Mouse (Mus musculus) hindbrain, embryonic 15.5 days (tissue): Measurements from ENCODE around the gene Hist1h2ae. TPM values are rescaled to one million over a fixed set of nuclear protein-coding genes. Genes with fewer than 3 reads are reported as not detected.
"Not testable (repeated sequence)": the region's sequence is repeated elsewhere in the genome, so short reads cannot be mapped to it uniquely, and the experiment has no call there.

ENCODE experiments used
- ATAC-seq: fragments of 200-750 bp; cut with Nextera tagmentation; 2 replicates; pipeline ENCODE4 v1.8.0; 2017; ENCODE audit warnings: low read depth, moderate number of reproducible peaks, moderate TSS enrichment; ENCODE audit not compliant: low FRiP score
- H3K27ac ChIP-seq: fragments of 300-500 bp; sonication (generic); replicated peaks from 2 replicates; pipeline ENCODE4 v1.5.1; 2015; ENCODE audit warnings: mild to moderate bottlenecking, inconsistent platforms
- H3K27me3 ChIP-seq: fragments of 300-500 bp; sonication (generic); 2 replicates; pipeline ENCODE4 v1.6.1; 2015; ENCODE audit warnings: control low read depth, inconsistent platforms
- H3K36me3 ChIP-seq: fragments of 300-500 bp; sonication (generic); 2 replicates; pipeline ENCODE4 v1.6.1; 2015; ENCODE audit warnings: control low read depth, inconsistent platforms
- H3K4me1 ChIP-seq: fragments of 300-500 bp; sonication (generic); replicated peaks from 2 replicates; pipeline ENCODE4 v1.6.1; 2015; ENCODE audit warnings: control low read depth, inconsistent platforms
- H3K4me2 ChIP-seq: fragments of 300-500 bp; sonication (generic); 2 replicates; pipeline ENCODE4 v1.6.1; 2015; ENCODE audit warnings: moderate library complexity, mild to moderate bottlenecking, inconsistent platforms
- H3K4me3 ChIP-seq: fragments of 300-500 bp; sonication (generic); 2 replicates; pipeline ENCODE4 v1.5.1; 2015; ENCODE audit warnings: mild to moderate bottlenecking, inconsistent platforms
- H3K9ac ChIP-seq: fragments of 300-500 bp; sonication (generic); 2 replicates; pipeline ENCODE4 v1.6.1; 2015; ENCODE audit warnings: inconsistent platforms
- H3K9me3 ChIP-seq: fragments of 300-500 bp; sonication (generic); 2 replicates; pipeline ENCODE4 v1.6.1; 2016; ENCODE audit warnings: control low read depth, inconsistent platforms
- WGBS: fragments of 180-500 bp; shearing (Covaris S2); methylation state at CpG from one replicate; pipeline ENCODE4 v1.1.7; 2015; 5-methylcytosine and 5-hydroxymethylcytosine counted together
- polyA plus RNA-seq: library from polyadenylated mRNA; unstranded; fragments of >200 nt; fragmentation: Nextera tagmentation; extraction: Ambion mirVana; gene quantifications from 2 replicates; pipeline ENCODE4 v1.2.1, GENCODE M21; 2015

The Hist1h2ae gene
- polyA plus RNA-seq, 1 experiment from 2014 or later: 15.9 TPM

DNA sequence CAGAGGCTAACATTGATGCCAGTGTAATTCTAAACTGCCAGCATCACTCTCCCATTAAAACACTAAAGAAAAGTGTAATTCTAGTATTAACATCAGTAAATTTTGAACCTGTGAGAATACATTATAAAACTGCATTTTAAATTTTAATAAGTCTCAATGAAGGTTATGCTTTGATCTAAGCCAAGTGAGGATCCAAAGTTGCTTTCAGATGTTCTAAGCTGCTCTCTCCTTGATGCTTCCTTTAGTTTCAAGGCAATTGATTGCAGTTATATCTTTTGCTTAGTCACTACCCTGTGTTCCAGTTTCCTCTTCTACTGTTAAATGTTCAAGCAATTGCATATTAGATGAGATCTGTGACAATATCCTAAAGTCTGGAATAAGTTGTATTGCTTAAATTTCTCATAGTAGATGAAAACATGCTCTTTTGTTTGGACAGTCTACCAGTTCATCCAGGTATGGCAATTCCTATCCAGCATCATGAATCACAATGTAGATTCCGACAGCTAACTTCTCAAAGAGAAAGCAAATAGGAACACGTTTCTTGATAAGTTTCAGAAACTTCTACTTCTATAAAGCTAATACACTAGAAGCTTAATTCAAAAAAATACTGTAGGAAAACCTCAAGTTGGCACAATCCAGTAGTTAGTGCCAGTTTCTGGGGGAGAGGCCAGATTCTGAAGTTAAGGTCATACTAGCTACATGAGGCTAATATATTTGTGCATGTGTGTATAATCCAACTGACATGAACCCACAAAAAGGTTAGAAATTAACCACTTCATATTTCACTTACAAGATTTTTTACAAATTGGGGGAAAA is 1.4 kb upstream of the Hist1h2ae start:
- Histone ChIP-seq H3K36me3 (no peaks in the 10 kb centered on the region), H3K9ac (peak overlapping the region; percentile 50), H3K27me3 (no peaks in the 10 kb centered on the region), H3K9me3 (no peaks in the 10 kb centered on the region), H3K4me2 (peak overlapping the region; percentile 58), H3K27ac (peak overlapping the region; percentile 96), H3K4me3 (peak overlapping the region; percentile 44), H3K4me1 (peaks cover 41% of the 10 kb centered on the region)
- ATAC-seq: no peak
- WGBS: 43% methylated on average over 2 of the region's 2 CpGs

- Histone ChIP-seq H3K9ac (peak overlapping the region; percentile 50), H3K4me1 (peaks cover 38% of the 10 kb centered on the region), H3K4me2 (peak overlapping the region; percentile 58), H3K27ac (peak overlapping the region; percentile 96), H3K4me3 (peak overlapping the region; percentile 44)
- not testable (repeated sequence) for H3K9me3 ChIP-seq, H3K36me3 ChIP-seq, H3K27me3 ChIP-seq, ATAC-seq
- under 1% methylated on average over 18 of the region's 34 CpGs for WGBS
These were observed 641 bp upstream of the Hist1h2ae start for GRCm38 (mm10) chr13:23571504-23572217.

- H3K27me3 ChIP-seq, H3K36me3 ChIP-seq, H3K9me3 ChIP-seq, ATAC-seq: not testable (repeated sequence)
- Histone ChIP-seq H3K9ac (peak overlapping the region; percentile 49), H3K4me1 (peaks cover 30% of the 10 kb centered on the region), H3K4me3 (peak overlapping the region; percentile 44), H3K27ac (peak overlapping the region; percentile 96), H3K4me2 (peak overlapping the region; percentile 58)
- 1% methylated on average over 28 of the region's 41 CpGs for WGBS
These were observed 579 bp downstream of the Hist1h2ae start for GRCm38 (mm10) chr13:23570261-23571021.

DNA sequence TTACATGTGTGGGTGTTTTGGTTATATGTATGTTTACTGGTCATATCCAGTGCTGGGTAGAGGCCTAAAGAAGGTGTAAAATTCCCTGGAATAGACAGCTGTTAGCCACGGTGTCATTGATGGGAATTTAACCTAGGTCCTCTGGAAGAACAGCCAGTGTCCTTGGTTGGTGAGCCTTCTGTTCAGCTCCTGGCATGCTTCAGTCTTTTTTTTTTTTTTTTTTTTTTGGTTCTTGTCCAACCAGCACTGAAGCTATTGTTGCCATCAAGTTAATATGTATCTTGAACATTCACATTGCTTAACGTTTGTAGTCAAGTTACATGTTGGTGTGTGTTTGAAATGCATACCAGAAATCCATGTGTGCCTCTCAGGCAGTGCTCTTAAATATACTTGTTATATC is 6.5 kb downstream of the Hist1h2ae start:
- Histone ChIP-seq H3K9me3 (no peaks in the 10 kb centered on the region), H3K4me3 (no peak overlapping the region), H3K4me1 (peaks cover 8% of the 10 kb centered on the region), H3K27me3 (no peaks in the 10 kb centered on the region), H3K27ac (no peak overlapping the region), H3K36me3 (no peaks in the 10 kb centered on the region), H3K9ac (no peak overlapping the region), H3K4me2 (no peak overlapping the region)
- no peak for ATAC-seq
- 84% methylated on average over 2 of the region's 2 CpGs for WGBS

- peak overlapping the region; percentile 58 for H3K9ac ChIP-seq
- WGBS: 3% methylated on average over 18 of the region's 18 CpGs
- H3K36me3 ChIP-seq: no peaks in the 10 kb centered on the region
- ATAC-seq: peak; percentile 68
- H3K9me3 ChIP-seq: no peaks in the 10 kb centered on the region
- peaks cover 7% of the 10 kb centered on the region for H3K4me1 ChIP-seq
- H3K4me3 ChIP-seq: peak overlapping the region; percentile 49
- H3K4me2 ChIP-seq: peak overlapping the region; percentile 78
- H3K27ac ChIP-seq: peak overlapping the region; percentile 97
- no peaks in the 10 kb centered on the region for H3K27me3 ChIP-seq
These were observed 8.1 kb downstream of the Hist1h2ae start for GRCm38 (mm10) chr13:23562699-23563462.

DNA sequence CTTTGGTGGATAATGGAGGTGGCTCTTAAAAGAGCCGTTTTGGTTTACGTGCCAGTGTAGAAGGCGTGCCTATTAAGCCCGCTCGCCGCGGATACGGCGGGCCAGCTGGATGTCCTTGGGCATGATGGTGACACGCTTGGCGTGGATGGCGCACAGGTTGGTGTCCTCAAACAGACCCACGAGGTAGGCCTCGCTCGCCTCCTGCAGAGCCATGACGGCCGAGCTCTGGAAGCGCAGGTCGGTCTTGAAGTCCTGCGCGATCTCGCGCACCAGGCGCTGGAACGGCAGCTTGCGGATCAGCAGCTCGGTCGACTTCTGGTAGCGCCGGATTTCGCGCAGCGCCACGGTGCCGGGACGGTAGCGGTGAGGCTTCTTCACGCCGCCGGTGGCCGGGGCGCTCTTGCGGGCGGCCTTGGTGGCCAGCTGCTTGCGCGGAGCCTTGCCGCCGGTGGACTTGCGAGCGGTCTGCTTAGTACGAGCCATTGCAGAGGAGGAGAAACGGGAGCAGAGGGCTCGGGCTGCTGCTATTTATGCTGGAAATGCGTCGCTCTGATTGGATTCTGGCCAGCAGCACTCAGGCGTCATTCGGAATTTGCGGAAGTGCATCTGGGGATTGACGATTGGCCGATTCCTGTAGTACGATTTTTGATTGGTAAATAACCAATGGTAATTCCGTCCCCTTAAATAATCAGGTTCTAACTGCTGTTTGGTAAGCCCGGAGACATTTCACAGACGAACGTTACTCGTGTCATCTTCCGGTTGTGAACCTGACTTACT is 8.9 kb downstream of the Hist1h2ae start, which contains the start of gene Hist1h3e:
TSS of gene Hist1h3e (minus strand) at position 487 of the 777 bp plus-strand sequence.
- WGBS: under 1% methylated on average over 53 of the region's 67 CpGs
- not testable (repeated sequence) for H3K4me1 ChIP-seq, H3K36me3 ChIP-seq, H3K27me3 ChIP-seq, H3K9me3 ChIP-seq
- H3K4me2 ChIP-seq: peak within 1 kb of the TSS; percentile 78
- peak; percentile 97 for ATAC-seq
- peak within 1 kb of the TSS; percentile 97 for H3K27ac ChIP-seq
- peak within 1 kb of the TSS; percentile 58 for H3K9ac ChIP-seq
- H3K4me3 ChIP-seq: peak within 1 kb of the TSS; percentile 49

GRCm38 (mm10) chr13:23561531-23561882 is 9.5 kb downstream of the Hist1h2ae start:
- not testable (repeated sequence) for H3K9me3 ChIP-seq, H3K27me3 ChIP-seq, H3K36me3 ChIP-seq, ATAC-seq
- peaks cover 11% of the 10 kb centered on the region for H3K4me1 ChIP-seq
- WGBS: 0% methylated on average over 2 of the region's 5 CpGs
- H3K27ac ChIP-seq: peak overlapping the region; percentile 97
- H3K4me3 ChIP-seq: peak overlapping the region; percentile 49
- H3K4me2 ChIP-seq: peak overlapping the region; percentile 78
- H3K9ac ChIP-seq: peak overlapping the region; percentile 58; the same call in 1 of the 2 replicates

DNA sequence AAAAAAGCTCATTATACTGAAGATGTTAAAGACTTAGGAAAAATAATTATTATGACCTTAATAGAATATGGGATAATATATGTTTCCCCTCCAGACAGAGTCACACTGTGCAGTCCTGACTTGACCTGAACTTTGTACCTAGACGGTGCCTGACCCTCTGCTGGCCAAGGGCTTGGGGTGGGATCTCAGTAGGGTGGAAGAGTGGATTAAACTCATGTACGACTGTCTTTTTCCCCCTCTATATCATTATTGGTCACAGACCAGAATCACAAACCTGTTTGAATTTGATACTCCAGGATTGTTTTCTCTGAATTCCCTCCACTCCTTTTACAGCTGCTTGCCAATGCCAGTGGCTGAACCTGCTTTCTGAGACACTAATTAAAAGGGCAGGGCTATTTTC is 10.3 kb downstream of the Hist1h2ae start:
- peaks cover 17% of the 10 kb centered on the region for H3K4me1 ChIP-seq
- H3K36me3 ChIP-seq, H3K27ac ChIP-seq, H3K27me3 ChIP-seq, H3K9me3 ChIP-seq, H3K9ac ChIP-seq, ATAC-seq, H3K4me3 ChIP-seq: not testable (repeated sequence)
- 24% methylated on average over 2 of the region's 2 CpGs for WGBS
- H3K4me2 ChIP-seq: 0 out of 2 replicates have a peak overlapping the region, but pooled peaks have one; percentile 4

- no peak overlapping the region for H3K9ac ChIP-seq
- H3K9me3 ChIP-seq: no peaks in the 10 kb centered on the region
- H3K27me3 ChIP-seq: no peaks in the 10 kb centered on the region
- H3K36me3 ChIP-seq: no peaks in the 10 kb centered on the region
- 0 out of 2 replicates have a peak overlapping the region, but pooled peaks have one; percentile 100 for H3K4me2 ChIP-seq
- 0 out of 2 replicates have a peak overlapping the region, but pooled peaks have one; percentile 11 for H3K27ac ChIP-seq
- H3K4me3 ChIP-seq: no peak overlapping the region
- no peak for ATAC-seq
- peaks cover 32% of the 10 kb centered on the region for H3K4me1 ChIP-seq
- 75% methylated on average over 3 of the region's 3 CpGs for WGBS
These were observed 14.1 kb downstream of the Hist1h2ae start for GRCm38 (mm10) chr13:23556906-23557305.

- 0% methylated on average over 18 of the region's 18 CpGs for WGBS
- H3K27me3 ChIP-seq: no peaks in the 10 kb centered on the region
- no peaks in the 10 kb centered on the region for H3K36me3 ChIP-seq
- ATAC-seq: peak; percentile 88
- H3K9ac ChIP-seq: peak overlapping the region; percentile 63
- H3K4me3 ChIP-seq: peak overlapping the region; percentile 53
- H3K4me1 ChIP-seq: peaks cover 36% of the 10 kb centered on the region
- H3K9me3 ChIP-seq: no peaks in the 10 kb centered on the region
- H3K27ac ChIP-seq: peak overlapping the region; percentile 90
- peak overlapping the region; percentile 100 for H3K4me2 ChIP-seq
These were observed 15.1 kb downstream of the Hist1h2ae start for GRCm38 (mm10) chr13:23555839-23556416.
